Mouse (Mus musculus) MEL (cell line): ENCODE measurements around the gene Lmbr1.

Experiments
- CTCF ChIP-seq, 3 experiments: IDR thresholded peaks in 2 of 3; conservative IDR thresholded peaks in 1 of 3; 2 replicates each; pipeline ENCODE4 v1.5.1; 2011 to 2012; ENCODE audit warnings: low read length in 3 of 3, low read depth in 2 of 3, mild to moderate bottlenecking in 2 of 3, improper control_type of control experiment in 1 of 3, inconsistent platforms in 1 of 3, mixed read lengths in 1 of 3, moderate library complexity in 1 of 3; ENCODE audit not compliant: control insufficient read depth in 1 of 3, insufficient read depth in 1 of 3, poor library complexity in 1 of 3, severe bottlenecking in 1 of 3
- HCFC1 ChIP-seq: IDR thresholded peaks from 2 replicates; pipeline ENCODE4 v1.6.1; 2012; ENCODE audit warnings: low read depth, mild to moderate bottlenecking, inconsistent platforms, low read length, improper control_type of control experiment, moderate library complexity
- MAX ChIP-seq: IDR thresholded peaks from 2 replicates; pipeline ENCODE4 v1.6.1; 2011; ENCODE audit warnings: low read length, improper control_type of control experiment
- MEF2A ChIP-seq: IDR thresholded peaks from 2 replicates; pipeline ENCODE4 v1.6.1; 2014; ENCODE audit warnings: low read depth, mild to moderate bottlenecking, inconsistent platforms, low read length, improper control_type of control experiment; ENCODE audit not compliant: poor library complexity, insufficient replicate concordance, severe bottlenecking; ENCODE audit errors: extremely low read depth
- MYB ChIP-seq: IDR thresholded peaks from 2 replicates; pipeline ENCODE4 v1.6.1; 2011; ENCODE audit warnings: mild to moderate bottlenecking, low read depth, low read length, improper control_type of control experiment
- POLR2A ChIP-seq, 2 experiments: IDR thresholded peaks; 2 replicates each; pipeline ENCODE4 v1.6.1; 2011 to 2012; ENCODE audit warnings: low read length in 2 of 2, mild to moderate bottlenecking in 2 of 2, control low read depth in 1 of 2, improper control_type of control experiment in 1 of 2, low read depth in 1 of 2, moderate library complexity in 1 of 2; ENCODE audit not compliant: control insufficient read depth in 1 of 2, insufficient read depth in 1 of 2, poor library complexity in 1 of 2
- SMC3 ChIP-seq: IDR thresholded peaks from 2 replicates; pipeline ENCODE4 v1.6.1; 2011; ENCODE audit warnings: low read depth, low read length, improper control_type of control experiment
- TCF12 ChIP-seq: IDR thresholded peaks from 2 replicates; pipeline ENCODE4 v1.6.1; 2014; ENCODE audit warnings: low read depth, mild to moderate bottlenecking, inconsistent platforms, low read length, improper control_type of control experiment, moderate library complexity
- USF1 ChIP-seq: IDR thresholded peaks from 2 replicates; pipeline ENCODE4 v1.6.1; 2014; ENCODE audit warnings: low read depth, mild to moderate bottlenecking, inconsistent platforms, low read length, improper control_type of control experiment, moderate library complexity

DNA sequence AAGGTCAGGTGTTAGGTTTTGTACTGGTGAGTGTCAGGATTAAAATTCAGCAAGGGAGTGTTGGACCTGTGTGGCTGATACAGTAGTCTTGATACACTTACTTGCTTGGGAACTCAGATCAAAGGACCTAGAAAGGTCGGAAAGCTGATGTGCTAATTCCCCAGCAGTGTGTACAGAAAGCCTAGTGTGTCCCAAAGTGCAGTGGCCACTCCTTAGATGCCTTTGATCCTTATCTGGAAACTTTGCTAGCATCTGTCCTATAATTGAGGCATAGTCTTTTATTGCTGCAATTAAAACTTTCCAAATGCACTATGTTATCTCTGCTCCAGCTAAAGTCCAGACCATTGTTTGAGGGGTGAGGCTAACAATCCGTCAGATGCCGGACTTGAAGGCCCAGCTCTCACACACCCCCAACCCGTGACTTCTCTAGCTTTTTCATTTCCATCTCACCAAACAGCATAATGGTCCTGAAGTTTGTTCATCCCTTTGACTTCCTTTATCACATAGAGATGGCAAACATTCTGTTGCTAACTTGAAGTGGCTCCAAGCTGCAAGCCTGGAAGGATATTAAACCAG lies 166.1 kb downstream of the Lmbr1 start:
- TF ChIP-seq MAX (no peak), POLR2A (IDR thresholded peaks at IDR 0.05; ENCODE audit: control insufficient read depth in 1 of 2, insufficient read depth in 1 of 2, low read depth in 1 of 2, low read length in 2 of 2, poor library complexity in 1 of 2) (no peak), CTCF (IDR thresholded peaks at IDR 0.05 in 2 of 3, conservative IDR thresholded peaks at IDR 0.05 in 1 of 3; ENCODE audit: control insufficient read depth in 1 of 3, insufficient read depth in 1 of 3, low read depth in 2 of 3, low read length in 3 of 3, poor library complexity in 1 of 3, severe bottlenecking in 1 of 3) (no peak), USF1 (no peak), MEF2A (no peak), SMC3 (no peak), MYB (no peak), HCFC1 (no peak), TCF12 (no peak)
